Mouse (Mus musculus) thymus, adult 2 months (tissue): ENCODE results near the gene Acvr2a.

Experiments
- CTCF ChIP-seq: fragments of 200-500 bp; IDR thresholded peaks from 2 replicates; pipeline ENCODE4 v1.5.1; 2012; ENCODE audit warnings: mild to moderate bottlenecking, control low read depth, low read length, moderate library complexity, borderline replicate concordance; ENCODE audit not compliant: control insufficient read depth, poor library complexity, insufficient read depth; ENCODE audit errors: extremely low read depth
- POLR2A ChIP-seq: fragments of 200-500 bp; IDR thresholded peaks from 2 replicates; pipeline ENCODE4 v1.6.1; 2012; ENCODE audit warnings: mild to moderate bottlenecking, low read length, control low read depth, moderate library complexity; ENCODE audit not compliant: control insufficient read depth, poor library complexity, insufficient read depth; ENCODE audit errors: extremely low read depth

DNA sequence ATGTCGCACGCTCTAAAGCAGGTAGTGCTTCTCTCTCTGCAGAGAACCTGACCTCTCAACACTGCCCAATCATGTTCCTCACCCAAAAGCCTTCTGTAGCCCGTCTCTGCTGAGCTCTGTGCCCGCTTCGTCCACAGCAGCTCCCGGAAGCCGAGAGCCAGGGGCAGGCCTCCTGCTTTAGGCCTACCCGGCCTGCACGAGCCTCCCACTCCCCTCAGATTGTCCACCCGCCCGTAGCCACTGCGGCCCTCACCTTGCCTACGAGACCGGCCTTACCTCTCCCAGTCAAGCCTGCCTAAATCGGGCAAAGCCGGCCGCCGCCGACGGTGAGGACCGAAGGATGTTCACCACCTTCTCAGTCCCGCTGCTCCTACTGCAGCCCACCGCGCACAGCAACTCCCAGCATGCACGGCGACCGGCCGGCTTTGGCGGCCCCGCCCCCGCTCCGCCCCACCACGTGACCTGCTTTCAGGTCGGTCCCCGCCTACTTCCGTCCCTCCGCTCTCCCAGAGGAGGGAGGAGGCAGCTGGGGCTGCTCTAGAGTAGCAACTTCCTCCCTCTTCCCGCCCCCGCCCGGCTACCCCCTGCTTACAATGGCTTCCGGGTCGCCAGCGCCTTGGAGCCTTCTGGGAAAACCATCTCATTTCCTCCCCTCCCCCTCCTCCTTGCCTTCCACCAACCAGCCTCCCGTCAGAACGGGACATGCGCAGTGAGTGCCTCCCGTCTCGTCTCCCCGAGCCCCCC, 135.1 kb downstream of the Acvr2a start, which contains the start of gene Mbd5:
- TF ChIP-seq CTCF: no peak; the same call in 1 of the 2 replicates
- peak; percentile 92 for TF ChIP-seq POLR2A
